ENCODE assay signal across 9 mouse cellular contexts in genomic region chr19:53423341-53423753, GRCm38 (mm10). TPM values are rescaled to one million over a fixed set of nuclear protein-coding genes. Genes with fewer than 3 reads are reported as not detected.
DNase-seq lines count a peak whose midpoint lies in the region; ATAC-seq and TF ChIP-seq lines count a peak whose summit lies in the region.
"Had no signal": no experiment of that assay in that cellular context is flagged by ENCODE, and none has a peak within 500 bp of the region (broad histone marks: within the 10 kb centered on the region; RNA-seq: fewer than 3 reads in every experiment).

No protein-coding gene starts in this region.

- no peak for TF ChIP-seq CTCF in bone marrow macrophage, adult 2 months (IDR thresholded peaks at IDR 0.05; ENCODE audit: low read depth, low read length)
- no peak; the same call in 1 of the 2 replicates for TF ChIP-seq CTCF in liver, postnatal 0 days (IDR thresholded peaks at IDR 0.05; ENCODE audit: low read depth)

- peak overlapping the region; percentile 14; the same call in 1 of the 2 replicates for H3K4me3 ChIP-seq in heart, embryonic 13.5 days
- H3K4me3 ChIP-seq in bone marrow macrophage, adult 2 months (ENCODE audit: insufficient read depth, low read length) = peak overlapping the region; percentile 30
- no peak overlapping the region for H3K4me3 ChIP-seq in liver, postnatal 0 days (ENCODE audit: low read depth, low read length)
- H3K4me3 ChIP-seq in stomach, embryonic 15.5 days (replicated peaks) = no peak overlapping the region

- H3K36me3 ChIP-seq in heart, embryonic 13.5 days = no peaks in the 10 kb centered on the region
- H3K36me3 ChIP-seq in liver, postnatal 0 days (replicated peaks; ENCODE audit: insufficient read depth, low read length) = no peaks in the 10 kb centered on the region
- H3K36me3 ChIP-seq in stomach, embryonic 15.5 days = no peaks in the 10 kb centered on the region
- H3K36me3 ChIP-seq: G1E had no signal

- intact Hi-C loops in heart, postnatal 25 days (cut with DNase I) = no loop called here
- intact Hi-C loops in left cerebral cortex, postnatal 36 days (cut with DNase I) = no loop called here

- ATAC-seq in heart, embryonic 13.5 days (ENCODE audit: extremely low read depth, insufficient number of reproducible peaks, low FRiP score, low TSS enrichment) = no peak
- ATAC-seq in liver, postnatal 0 days = peak; percentile 31
- no peak for ATAC-seq in stomach, embryonic 15.5 days (ENCODE audit: insufficient read depth, low FRiP score, low read depth)
- no peak for ATAC-seq in cerebellum, adult (ENCODE audit: insufficient number of reproducible peaks, low FRiP score, low TSS enrichment)

- H3K4me1 ChIP-seq in heart, embryonic 13.5 days = peaks cover 51% of the 10 kb centered on the region
- H3K4me1 ChIP-seq in bone marrow macrophage, adult 2 months (ENCODE audit: control insufficient read depth, insufficient read depth, low read length) = peaks cover 37% of the 10 kb centered on the region
- peaks cover 29% of the 10 kb centered on the region for H3K4me1 ChIP-seq in liver, postnatal 0 days (ENCODE audit: insufficient read depth)
- H3K4me1 ChIP-seq in stomach, embryonic 15.5 days = peaks cover 24% of the 10 kb centered on the region

- no peaks in the 10 kb centered on the region for H3K27me3 ChIP-seq in heart, embryonic 13.5 days (replicated peaks)
- 0 out of 2 replicates have a peak, but pooled peaks cover 3% of the 10 kb centered on the region for H3K27me3 ChIP-seq in liver, postnatal 0 days (ENCODE audit: insufficient read depth, low read length)
- H3K27me3 ChIP-seq in stomach, embryonic 15.5 days (replicated peaks) = no peaks in the 10 kb centered on the region

- peak overlapping the region; percentile 51 for H3K4me2 ChIP-seq in heart, embryonic 13.5 days
- H3K4me2 ChIP-seq in liver, postnatal 0 days (ENCODE audit: low read depth, low read length) = peak overlapping the region; percentile 42
- peak overlapping the region; percentile 35 for H3K4me2 ChIP-seq in stomach, embryonic 15.5 days

- 0 out of 2 replicates have a peak overlapping the region, but pooled peaks have one; percentile 19 for H3K9ac ChIP-seq in heart, embryonic 13.5 days
- no peak overlapping the region for H3K9ac ChIP-seq in liver, postnatal 0 days (replicated peaks)
- H3K9ac ChIP-seq in stomach, embryonic 15.5 days = no peak overlapping the region

- no peaks in the 10 kb centered on the region for H3K9me3 ChIP-seq in heart, embryonic 13.5 days
- no peaks in the 10 kb centered on the region for H3K9me3 ChIP-seq in liver, postnatal 0 days (ENCODE audit: low read length)
- H3K9me3 ChIP-seq in stomach, embryonic 15.5 days = no peaks in the 10 kb centered on the region
- H3K9me3 ChIP-seq: G1E had no signal

- DNase-seq in heart, postnatal 25 days (ENCODE audit: low spot score) = no peak
- peak; percentile 68 for DNase-seq in liver, postnatal 0 days
- DNase-seq in left cerebral cortex, postnatal 36 days (ENCODE audit: low spot score in 2 of 2) = no peak
- DNase-seq in kidney, adult 8-10 months = no peak

- no peak overlapping the region for H3K27ac ChIP-seq in heart, embryonic 13.5 days (replicated peaks)
- H3K27ac ChIP-seq in bone marrow macrophage, adult 2 months (ENCODE audit: insufficient read depth, low read depth, low read length) = no peak overlapping the region
- peak overlapping the region; percentile 79; the same call in 1 of the 2 replicates for H3K27ac ChIP-seq in liver, postnatal 0 days (ENCODE audit: low read depth)
- H3K27ac ChIP-seq in stomach, embryonic 15.5 days = no peak overlapping the region

- 19% methylated on average over 18 of the region's 19 CpGs for WGBS in heart, embryonic 13.5 days
- 9% methylated on average over 19 of the region's 19 CpGs for WGBS in liver, postnatal 0 days (ENCODE audit: insufficient replicate concordance)
- 25% methylated on average over 18 of the region's 19 CpGs for WGBS in stomach, embryonic 15.5 days

- no peak for TF ChIP-seq POLR2A in bone marrow macrophage, adult 2 months (IDR thresholded peaks at IDR 0.05; ENCODE audit: borderline replicate concordance, low read depth, low read length)

- no peak for TF ChIP-seq EP300 in liver, postnatal 0 days (IDR thresholded peaks at IDR 0.05; ENCODE audit: low read depth)

RNA-seq across cellular contexts. Expression of gene Smndc1, which starts 33.0 kb away (rescaled TPM):
- 27.8 and 28.8 TPM in 2 replicates for polyA plus RNA-seq in heart, embryonic 13.5 days (2015; fragmentation: Nextera tagmentation; extraction: Ambion mirVana)
- total RNA-seq in heart, postnatal 25 days (2021) = 10 to 100 TPM; 28.8 to 33.2 TPM
- 40.8 and 44.3 TPM in 2 replicates for polyA plus RNA-seq in bone marrow macrophage, adult 2 months (2012; ENCODE audit: insufficient read depth, insufficient read length, missing spikeins)
- polyA plus RNA-seq in liver, postnatal 0 days (2015; fragmentation: Nextera tagmentation; extraction: Ambion mirVana) = 18.9 and 21.7 TPM in 2 replicates
- polyA plus RNA-seq in stomach, embryonic 15.5 days (2015; fragmentation: Nextera tagmentation; extraction: Ambion mirVana) = 38.2 TPM in 2 replicates
- total RNA-seq in left cerebral cortex, postnatal 36 days (2021) = 10 to 100 TPM; 33.2 to 40.5 TPM

RNA-seq across cellular contexts. Expression of gene Gm10197, which starts 51.8 kb away (rescaled TPM):
- polyA plus RNA-seq in heart, embryonic 13.5 days (2015; fragmentation: Nextera tagmentation; extraction: Ambion mirVana) = not detected in 2 replicates
- not detected for total RNA-seq in heart, postnatal 25 days (2021)
- not detected in 2 replicates for polyA plus RNA-seq in bone marrow macrophage, adult 2 months (2012; ENCODE audit: insufficient read depth, insufficient read length, missing spikeins)
- not detected in 2 replicates for polyA plus RNA-seq in liver, postnatal 0 days (2015; fragmentation: Nextera tagmentation; extraction: Ambion mirVana)
- polyA plus RNA-seq in stomach, embryonic 15.5 days (2015; fragmentation: Nextera tagmentation; extraction: Ambion mirVana) = 2.5 TPM in 1 of 2 replicates, not detected in the other
- not detected for total RNA-seq in left cerebral cortex, postnatal 36 days (2021)
- polyA plus RNA-seq: G1E had no signal

Comparison
In these comparisons a context has a peak if more than half of its experiments do, and no peak if none do; other contexts are left out.
1. H3K4me3 ChIP-seq: peak in heart, embryonic 13.5 days (single experiment) and bone marrow macrophage, adult 2 months (single experiment); none in liver, postnatal 0 days (single experiment) and stomach, embryonic 15.5 days (single experiment).
2. Peak in every context shown above with its lines, with median percentiles within 50 percentile points of each other: H3K4me2 ChIP-seq.